Mouse (Mus musculus): ENCODE measurements around the gene Fzd2.

GRCm38 (mm10) chr11:102555400-102556030, 48.7 kb upstream of the Fzd2 start:
- TF ChIP-seq CTCF (IDR thresholded peaks at IDR 0.05; ENCODE audit: low read depth) (no peak), EP300 (IDR thresholded peaks at IDR 0.05; ENCODE audit: low read depth) (no peak)

Measured in liver, embryonic 14.5 days (tissue).